ENCODE assay signal across 21 mouse cellular contexts in the genomic region with DNA sequence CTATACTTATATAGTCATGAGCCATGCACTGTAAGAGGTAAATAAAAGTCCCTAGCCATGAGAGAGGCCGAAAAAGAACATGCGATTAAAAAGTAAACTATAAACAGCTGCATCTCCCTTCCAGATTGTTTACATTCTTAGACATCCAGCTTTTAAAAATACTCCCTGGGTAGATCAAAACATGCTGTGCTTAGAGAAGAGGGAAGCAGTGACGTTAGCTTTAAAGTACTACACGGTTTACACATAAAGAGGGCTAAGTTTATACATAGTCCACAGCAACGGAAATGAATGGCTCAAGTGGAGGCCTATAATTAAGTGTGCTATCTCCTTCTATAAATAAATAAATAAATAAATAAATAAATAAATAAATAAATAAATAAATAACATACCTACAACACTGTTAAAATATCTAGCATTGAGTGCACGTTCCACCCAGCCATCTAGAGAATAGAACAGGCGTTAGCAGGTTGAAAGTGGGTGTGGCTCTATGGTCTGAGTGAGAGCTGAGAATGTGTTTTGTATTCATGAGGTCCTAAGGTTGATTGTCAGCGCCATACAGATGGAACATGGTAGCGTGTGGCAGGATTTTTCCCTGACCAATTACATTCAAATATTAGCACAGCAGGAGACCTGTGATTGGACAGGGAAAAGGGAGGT. TPM values are rescaled to one million over a fixed set of nuclear protein-coding genes. Genes with fewer than 3 reads are reported as not detected.
DNase-seq lines count a peak whose midpoint lies in the region; ATAC-seq and TF ChIP-seq lines count a peak whose summit lies in the region.
"Had no signal": no experiment of that assay in that cellular context is flagged by ENCODE, and none has a peak within 500 bp of the region (broad histone marks: within the 10 kb centered on the region; RNA-seq: fewer than 3 reads in every experiment).

No protein-coding gene starts in this region.

- H3K27me3 ChIP-seq in heart, embryonic 16.5 days (ENCODE audit: control insufficient read depth, insufficient read depth, low read length), result no peaks in the 10 kb centered on the region
- no peaks in the 10 kb centered on the region for H3K27me3 ChIP-seq in heart, adult 2 months (ENCODE audit: control insufficient read depth, insufficient read depth, low read length)
- no peaks in the 10 kb centered on the region for H3K27me3 ChIP-seq in kidney, postnatal 0 days (ENCODE audit: insufficient read depth, low read length)
- H3K27me3 ChIP-seq: limb, embryonic 12.5 days; liver, embryonic 15.5 days; stomach, embryonic 15.5 days had no signal

- no peak overlapping the region for H3K4me3 ChIP-seq in heart, embryonic 16.5 days (ENCODE audit: low read length)
- H3K4me3 ChIP-seq in heart, adult 2 months, result no peak overlapping the region
- no peak overlapping the region for H3K4me3 ChIP-seq in kidney, postnatal 0 days (replicated peaks; ENCODE audit: low read depth, low read length)
- H3K4me3 ChIP-seq: left cerebral cortex, adult 2 months; limb, embryonic 12.5 days; liver, embryonic 15.5 days; stomach, embryonic 15.5 days had no signal

- no peak for DNase-seq in heart, adult 2 months
- DNase-seq in kidney, postnatal 0 days (ENCODE audit: low spot score), result peak; percentile 59
- DNase-seq in kidney, postnatal 25 days, result no peak
- DNase-seq in ES-CJ7 (ENCODE audit: low read depth, low spot score), result peak; percentile 11
- DNase-seq in brain, embryonic 14.5 days (ENCODE audit: low read depth), result peak; percentile 15
- DNase-seq in spleen, postnatal 4 days (ENCODE audit: low spot score in 2 of 2), result no peak
- no peak for DNase-seq in urinary bladder, postnatal 25 days (ENCODE audit: low spot score)
- DNase-seq: adrenal gland, postnatal 36 days; B cell, adult 2 months; cerebellum, postnatal 10 days; forebrain, postnatal 0 days; heart, postnatal 10 days; kidney, postnatal 10 days; right cerebral cortex, adult 18-20 months had no signal

- no peak for TF ChIP-seq CTCF in heart, adult 2 months (IDR thresholded peaks at IDR 0.05)
- no peak for TF ChIP-seq CTCF in kidney, postnatal 0 days (IDR thresholded peaks at IDR 0.05; ENCODE audit: low read depth)
- no peak for TF ChIP-seq CTCF in brain, embryonic 14.5 days (IDR thresholded peaks at IDR 0.05; ENCODE audit: borderline replicate concordance, extremely low read depth, insufficient read depth, insufficient read length)

- H3K36me3 ChIP-seq in heart, embryonic 16.5 days (ENCODE audit: control insufficient read depth, insufficient read depth), result no peaks in the 10 kb centered on the region
- H3K36me3 ChIP-seq in heart, adult 2 months (ENCODE audit: control insufficient read depth, insufficient read depth, low read length), result peaks cover 12% of the 10 kb centered on the region
- no peaks in the 10 kb centered on the region for H3K36me3 ChIP-seq in kidney, postnatal 0 days (ENCODE audit: insufficient read depth, low read length)
- H3K36me3 ChIP-seq: liver, embryonic 15.5 days; stomach, embryonic 15.5 days had no signal

- H3K79me2 ChIP-seq in heart, adult 2 months (replicated peaks; ENCODE audit: control insufficient read depth, insufficient read depth, low read length), result peaks cover 1% of the 10 kb centered on the region

- H3K4me1 ChIP-seq in heart, embryonic 16.5 days (ENCODE audit: control insufficient read depth, insufficient read depth, low read length), result peaks cover 21% of the 10 kb centered on the region
- H3K4me1 ChIP-seq in heart, adult 2 months (ENCODE audit: control insufficient read depth, insufficient read depth, low read length), result peaks cover 2% of the 10 kb centered on the region
- no peaks in the 10 kb centered on the region for H3K4me1 ChIP-seq in kidney, postnatal 0 days (replicated peaks; ENCODE audit: insufficient read depth, low read length)
- H3K4me1 ChIP-seq: liver, embryonic 15.5 days; stomach, embryonic 15.5 days had no signal

- 0 out of 2 replicates have a peak overlapping the region, but pooled peaks have one; percentile 7 for H3K27ac ChIP-seq in heart, embryonic 16.5 days (ENCODE audit: low read length)
- no peak overlapping the region for H3K27ac ChIP-seq in heart, adult 2 months
- H3K27ac ChIP-seq in kidney, postnatal 0 days, result no peak overlapping the region
- H3K27ac ChIP-seq: left cerebral cortex, adult 2 months; liver, embryonic 15.5 days; stomach, embryonic 15.5 days had no signal

- no peak overlapping the region for H3K4me2 ChIP-seq in heart, embryonic 16.5 days (ENCODE audit: low read depth, low read length)
- no peak overlapping the region for H3K4me2 ChIP-seq in kidney, postnatal 0 days (ENCODE audit: low read length)
- H3K4me2 ChIP-seq: limb, embryonic 12.5 days; liver, embryonic 15.5 days; stomach, embryonic 15.5 days had no signal

- no peak for TF ChIP-seq POLR2A in heart, adult 2 months (IDR thresholded peaks at IDR 0.05; ENCODE audit: insufficient read depth, low read depth, low read length)
- TF ChIP-seq POLR2A in brain, embryonic 14.5 days (IDR thresholded peaks at IDR 0.05; ENCODE audit: borderline replicate concordance, extremely low read depth, insufficient read depth, insufficient read length, poor library complexity, severe bottlenecking), result no peak

- no peak overlapping the region for H3K9ac ChIP-seq in heart, embryonic 16.5 days (ENCODE audit: low read length)
- H3K9ac ChIP-seq in heart, adult 2 months (ENCODE audit: low read depth, low read length), result no peak overlapping the region
- H3K9ac ChIP-seq in kidney, postnatal 0 days (ENCODE audit: low read depth, low read length), result no peak overlapping the region
- H3K9ac ChIP-seq: forebrain, postnatal 0 days; limb, embryonic 12.5 days; liver, embryonic 15.5 days; stomach, embryonic 15.5 days had no signal

- H3K9me3 ChIP-seq in heart, embryonic 16.5 days (replicated peaks; ENCODE audit: control insufficient read depth, low read length), result no peaks in the 10 kb centered on the region
- no peaks in the 10 kb centered on the region for H3K9me3 ChIP-seq in kidney, postnatal 0 days (replicated peaks; ENCODE audit: low read length)
- H3K9me3 ChIP-seq: limb, embryonic 12.5 days; liver, embryonic 15.5 days; stomach, embryonic 15.5 days had no signal

- 66% methylated on average over 9 of the region's 9 CpGs for WGBS in heart, embryonic 16.5 days
- WGBS in heart, adult 2 months, result 67% methylated on average over 9 of the region's 9 CpGs
- WGBS in kidney, postnatal 0 days, result 75% methylated on average over 9 of the region's 9 CpGs

- no peak for TF ChIP-seq EP300 in heart, adult 2 months (IDR thresholded peaks at IDR 0.05; ENCODE audit: insufficient read depth, low read depth, low read length)

- intact Hi-C loops in heart, adult 2 months (cut with DNase I), result no loop called here

- no peak for ATAC-seq in heart, embryonic 16.5 days (replicated peaks; ENCODE audit: extremely low read depth, insufficient read depth, low FRiP score)
- no peak; the same call in 1 of the 2 replicates for ATAC-seq in kidney, postnatal 0 days (replicated peaks; ENCODE audit: low FRiP score, low read depth)
- ATAC-seq: forebrain, postnatal 0 days had no signal

RNA-seq across cellular contexts. Expression of a gene that starts 21.0 kb away (rescaled TPM):
- 31.6 and 33.8 TPM in 2 replicates for polyA plus RNA-seq in heart, embryonic 16.5 days (2015; fragmentation: Nextera tagmentation; extraction: Ambion mirVana)
- total RNA-seq in heart, adult 2 months (2021), result not detected
- polyA plus RNA-seq in heart, adult 2 months (2012; rRNA removed), result 0.04 TPM in 1 of 2 replicates, not detected in the other
- 10.8 and 11.1 TPM in 2 replicates for polyA plus RNA-seq in kidney, postnatal 0 days (2015; fragmentation: Nextera tagmentation; extraction: Ambion mirVana)
- 0.05 and 0.15 TPM in 2 replicates for polyA plus RNA-seq in brain, embryonic 14.5 days (2012; rRNA removed)
- total RNA-seq: adrenal gland, postnatal 36 days; forebrain, postnatal 0 days; gastrocnemius, adult 8-10 months; heart, postnatal 10 days; left cerebral cortex, adult 2 months; megakaryocyte-erythroid progenitor cell, adult 5-6 weeks had no signal

RNA-seq across cellular contexts. Expression of a gene that starts 37.3 kb away (rescaled TPM):
- polyA plus RNA-seq in heart, embryonic 16.5 days (2015; fragmentation: Nextera tagmentation; extraction: Ambion mirVana), result 8.2 and 9.4 TPM in 2 replicates
- total RNA-seq in heart, adult 2 months (2021), result 10 to 100 TPM; 39.9 to 50.0 TPM
- polyA plus RNA-seq in heart, adult 2 months (2012; rRNA removed), result 10.5 and 15.4 TPM in 2 replicates
- 3.0 and 3.1 TPM in 2 replicates for polyA plus RNA-seq in kidney, postnatal 0 days (2015; fragmentation: Nextera tagmentation; extraction: Ambion mirVana)
- polyA plus RNA-seq in brain, embryonic 14.5 days (2012; rRNA removed), result 11.8 and 17.6 TPM in 2 replicates
- total RNA-seq: megakaryocyte-erythroid progenitor cell, adult 5-6 weeks had no signal

Comparison
In these comparisons a context has a peak if more than half of its experiments do, and no peak if none do; other contexts are left out.
1. DNase-seq: peak in kidney, postnatal 0 days (single experiment), ES-CJ7 (single experiment) and brain, embryonic 14.5 days (single experiment); none in heart, adult 2 months (0 of 2), kidney, postnatal 25 days (0 of 2), spleen, postnatal 4 days (0 of 2) and urinary bladder, postnatal 25 days (single experiment).
2. RNA of a gene that starts 21.0 kb away (polyA plus RNA-seq): 31.6 to 33.8 TPM in heart, embryonic 16.5 days and 10.8 to 11.1 TPM in kidney, postnatal 0 days; 0.05 to 0.15 TPM in brain, embryonic 14.5 days and 0.04 TPM in heart, adult 2 months; every median in the first group is over 10 times any median in the second.